In genomic region chr12:119094314-119094713, GRCm38 (mm10) we compare ENCODE assay signal across 19 mouse cellular contexts.
DNase-seq lines count a peak whose midpoint lies in the region; ATAC-seq and TF ChIP-seq lines count a peak whose summit lies in the region.
"Had no signal": no experiment of that assay in that cellular context is flagged by ENCODE, and none has a peak within 500 bp of the region (broad histone marks: within the 10 kb centered on the region; RNA-seq: fewer than 3 reads in every experiment).

No protein-coding gene starts in this region.

- H3K9ac ChIP-seq in liver, adult 2 months (ENCODE audit: low read depth, low read length) = no peak overlapping the region
- H3K9ac ChIP-seq in liver, embryonic 11.5 days (ENCODE audit: low read depth, low read length) = no peak overlapping the region
- H3K9ac ChIP-seq in lung, embryonic 14.5 days = no peak overlapping the region

- H3K79me2 ChIP-seq in liver, adult 2 months (ENCODE audit: control insufficient read depth, insufficient read depth, low read length) = no peaks in the 10 kb centered on the region

- no peaks in the 10 kb centered on the region for H3K36me3 ChIP-seq in liver, adult 2 months (ENCODE audit: control insufficient read depth, insufficient read depth, low read length)
- H3K36me3 ChIP-seq in liver, embryonic 11.5 days (ENCODE audit: control insufficient read depth, insufficient read depth, low read length) = no peaks in the 10 kb centered on the region
- H3K36me3 ChIP-seq in lung, embryonic 14.5 days (ENCODE audit: insufficient read depth) = no peaks in the 10 kb centered on the region
- H3K36me3 ChIP-seq: G1E had no signal

- H3K4me2 ChIP-seq in liver, embryonic 11.5 days = no peak overlapping the region
- no peak overlapping the region for H3K4me2 ChIP-seq in lung, embryonic 14.5 days

- DNase-seq in liver, adult 2 months (ENCODE audit: extremely low read depth, low read depth, low spot score) = peak; percentile 33
- DNase-seq in liver, embryonic 11.5 days (ENCODE audit: low spot score) = no peak
- peak; percentile 14 for DNase-seq in lung, embryonic 14.5 days
- DNase-seq in lung, adult 18-20 months = no peak
- DNase-seq: adrenal gland, adult 2 months; adrenal gland, adult 8-10 months; adrenal gland, postnatal 10 days; adrenal gland, postnatal 14 days; adrenal gland, postnatal 25 days; adrenal gland, postnatal 36 days; B cell, adult 2 months; cerebellum, adult 11 months; cerebellum, adult 11-12 months; cerebellum, adult 18-20 months had no signal

- H3K27me3 ChIP-seq in liver, adult 2 months (ENCODE audit: control insufficient read depth, insufficient read depth, low read length) = no peaks in the 10 kb centered on the region
- no peaks in the 10 kb centered on the region for H3K27me3 ChIP-seq in liver, embryonic 11.5 days (replicated peaks; ENCODE audit: control insufficient read depth, insufficient read depth, low read length)
- no peaks in the 10 kb centered on the region for H3K27me3 ChIP-seq in lung, embryonic 14.5 days (ENCODE audit: insufficient read depth, low read length)
- H3K27me3 ChIP-seq: CH12.LX, Patski had no signal

- H3K9me3 ChIP-seq in liver, embryonic 11.5 days (ENCODE audit: control insufficient read depth, low read length) = no peaks in the 10 kb centered on the region
- H3K9me3 ChIP-seq in lung, embryonic 14.5 days (ENCODE audit: low read depth, low read length) = no peaks in the 10 kb centered on the region
- H3K9me3 ChIP-seq: G1E had no signal

- no peak for TF ChIP-seq CTCF in liver, adult 2 months (IDR thresholded peaks at IDR 0.05; ENCODE audit: low read depth, low read length)
- TF ChIP-seq CTCF in lung, embryonic 14.5 days (IDR thresholded peaks at IDR 0.05; ENCODE audit: low read depth) = no peak

- 75% methylated on average over 1 of the region's 1 CpGs for WGBS in liver, adult 2 months
- WGBS in liver, embryonic 11.5 days = 91% methylated on average over 1 of the region's 1 CpGs
- WGBS in lung, embryonic 14.5 days = 74% methylated on average over 1 of the region's 1 CpGs

- no peaks in the 10 kb centered on the region; the same call in 1 of the 2 replicates for H3K4me1 ChIP-seq in liver, adult 2 months (ENCODE audit: control insufficient read depth, insufficient read depth, low read length)
- no peaks in the 10 kb centered on the region for H3K4me1 ChIP-seq in liver, embryonic 11.5 days (replicated peaks; ENCODE audit: control insufficient read depth, insufficient read depth, low read length)
- H3K4me1 ChIP-seq in lung, embryonic 14.5 days (ENCODE audit: insufficient read depth) = 0 out of 2 replicates have a peak, but pooled peaks cover 14% of the 10 kb centered on the region

- no peak overlapping the region for H3K4me3 ChIP-seq in liver, adult 2 months (ENCODE audit: insufficient read depth, low read depth, low read length)
- no peak overlapping the region for H3K4me3 ChIP-seq in liver, embryonic 11.5 days (ENCODE audit: low read depth, low read length)
- no peak overlapping the region for H3K4me3 ChIP-seq in lung, embryonic 14.5 days (ENCODE audit: low read depth, low read length)

- no peak overlapping the region for H3K27ac ChIP-seq in liver, adult 2 months (replicated peaks; ENCODE audit: insufficient read depth, low read depth, low read length)
- H3K27ac ChIP-seq in liver, embryonic 11.5 days (ENCODE audit: low read depth, low read length) = no peak overlapping the region
- H3K27ac ChIP-seq in lung, embryonic 14.5 days (ENCODE audit: low read depth) = no peak overlapping the region

- no peak for TF ChIP-seq POLR2A in liver, adult 2 months (IDR thresholded peaks at IDR 0.05; ENCODE audit: extremely low read depth, insufficient read depth, low read length)

- ATAC-seq in liver, embryonic 11.5 days (replicated peaks; ENCODE audit: low FRiP score) = no peak
- no peak for ATAC-seq in lung, embryonic 14.5 days (ENCODE audit: insufficient read depth)
- ATAC-seq: activated CD4-positive, CD25-positive, alpha-beta regulatory T cell, adult 4 months; CD4-positive, CD25-positive, alpha-beta regulatory T cell, adult 4 months; Patski had no signal

Comparison
In these comparisons a context has a peak if more than half of its experiments do, and no peak if none do; other contexts are left out.
1. DNase-seq: peak in liver, adult 2 months (single experiment) and lung, embryonic 14.5 days (single experiment); none in liver, embryonic 11.5 days (single experiment) and lung, adult 18-20 months (0 of 2).